Mouse (Mus musculus) urinary bladder, postnatal 4 days (tissue): ENCODE data around the gene Magi2.
"Not testable (repeated sequence)": the region's sequence is repeated elsewhere in the genome, so short reads cannot be mapped to it uniquely, and the experiment has no call there.

Experiments used
- DNase-seq, 2 experiments: peaks; one replicate each; pipeline ENCODE4 v3.0.0; 2021 to 2022; ENCODE audit warnings: low spot score in 2 of 2

The Magi2 gene

GRCm38 (mm10) chr5:20499031-20499600, 1272.3 kb downstream of the Magi2 start:
- no peak for DNase-seq

- DNase-seq, result no peak
Observed at GRCm38 (mm10) chr5:20508609-20509008, 1281.8 kb downstream of the Magi2 start.

- DNase-seq, result no peak
Observed at GRCm38 (mm10) chr5:20509606-20510005, 1282.8 kb downstream of the Magi2 start.

GRCm38 (mm10) chr5:20512377-20513126, 1285.7 kb downstream of the Magi2 start:
- no peak for DNase-seq

- DNase-seq, result no peak
Observed at GRCm38 (mm10) chr5:20521639-20522038, 1294.8 kb downstream of the Magi2 start.

- DNase-seq, result no peak
Observed at GRCm38 (mm10) chr5:20522047-20522446, 1295.2 kb downstream of the Magi2 start.

GRCm38 (mm10) chr5:20523776-20524175, 1296.9 kb downstream of the Magi2 start:
- no peak for DNase-seq

- DNase-seq, result not testable (repeated sequence)
Observed at GRCm38 (mm10) chr5:20526588-20526987, 1299.8 kb downstream of the Magi2 start.

GRCm38 (mm10) chr5:20536544-20536943, 1309.7 kb downstream of the Magi2 start:
- no peak for DNase-seq

- no peak for DNase-seq
Observed at GRCm38 (mm10) chr5:20537369-20538022, 1310.7 kb downstream of the Magi2 start.

- no peak for DNase-seq
Observed at GRCm38 (mm10) chr5:20544374-20544773, 1317.5 kb downstream of the Magi2 start.

- DNase-seq, result no peak
Observed at GRCm38 (mm10) chr5:20559378-20559777, 1332.5 kb downstream of the Magi2 start.

- no peak for DNase-seq
Observed at GRCm38 (mm10) chr5:20559821-20560220, 1333.0 kb downstream of the Magi2 start.

- no peak for DNase-seq
Observed at GRCm38 (mm10) chr5:20568421-20568820, 1341.6 kb downstream of the Magi2 start.

GRCm38 (mm10) chr5:20568966-20569365, 1342.1 kb downstream of the Magi2 start:
- DNase-seq, result no peak

GRCm38 (mm10) chr5:20574816-20575215, 1348.0 kb downstream of the Magi2 start:
- no peak for DNase-seq

GRCm38 (mm10) chr5:20575798-20576197, 1349.0 kb downstream of the Magi2 start:
- DNase-seq, result no peak

- DNase-seq, result no peak
Observed at GRCm38 (mm10) chr5:20576266-20576665, 1349.4 kb downstream of the Magi2 start.

- DNase-seq, result no peak
Observed at GRCm38 (mm10) chr5:20578666-20579065, 1351.8 kb downstream of the Magi2 start.

- no peak for DNase-seq
Observed at GRCm38 (mm10) chr5:20580619-20581018, 1353.8 kb downstream of the Magi2 start.

GRCm38 (mm10) chr5:20582995-20583435, 1356.2 kb downstream of the Magi2 start:
- DNase-seq, result no peak

GRCm38 (mm10) chr5:20583639-20584038, 1356.8 kb downstream of the Magi2 start:
- DNase-seq, result no peak

GRCm38 (mm10) chr5:20584769-20585168, 1357.9 kb downstream of the Magi2 start:
- DNase-seq, result no peak
